Mouse (Mus musculus): ENCODE measurements around the gene Zranb3. TPM values are rescaled to one million over a fixed set of nuclear protein-coding genes. Genes with fewer than 3 reads are reported as not detected.

The Zranb3 gene
- polyA plus RNA-seq, 1 experiment from 2014 or later, result 1.3 TPM

- Histone ChIP-seq H3K36me3 (replicated peaks; ENCODE audit: insufficient read depth, low read length) (no peaks in the 10 kb centered on the region), H3K27ac (ENCODE audit: low read depth) (no peak overlapping the region), H3K9ac (replicated peaks) (no peak overlapping the region), H3K9me3 (ENCODE audit: low read length) (no peaks in the 10 kb centered on the region), H3K4me1 (ENCODE audit: insufficient read depth) (no peaks in the 10 kb centered on the region), H3K27me3 (ENCODE audit: insufficient read depth, low read length) (no peaks in the 10 kb centered on the region), H3K4me2 (ENCODE audit: low read depth, low read length) (no peak overlapping the region), H3K4me3 (ENCODE audit: low read depth, low read length) (no peak overlapping the region)
- DNase-seq, result no peak
- no peak for ATAC-seq
- 72% methylated on average over 1 of the region's 1 CpGs for WGBS (ENCODE audit: insufficient replicate concordance)
- TF ChIP-seq EP300 (IDR thresholded peaks at IDR 0.05; ENCODE audit: low read depth), result no peak
- TF ChIP-seq CTCF (IDR thresholded peaks at IDR 0.05; ENCODE audit: low read depth), result no peak
These were observed 124.7 kb downstream of the Zranb3 start for GRCm38 (mm10) chr1:127978125-127978524.

- H3K27me3 ChIP-seq (ENCODE audit: insufficient read depth, low read length), result no peaks in the 10 kb centered on the region
- no peaks in the 10 kb centered on the region for H3K9me3 ChIP-seq (ENCODE audit: low read length)
- DNase-seq (no peak), ATAC-seq (no peak)
- no peaks in the 10 kb centered on the region for H3K36me3 ChIP-seq (replicated peaks; ENCODE audit: insufficient read depth, low read length)
- H3K4me1 ChIP-seq (ENCODE audit: insufficient read depth), result no peaks in the 10 kb centered on the region
- no peak overlapping the region for H3K27ac ChIP-seq (ENCODE audit: low read depth)
- TF ChIP-seq CTCF (IDR thresholded peaks at IDR 0.05; ENCODE audit: low read depth) (no peak), EP300 (IDR thresholded peaks at IDR 0.05; ENCODE audit: low read depth) (no peak)
- H3K4me3 ChIP-seq (ENCODE audit: low read depth, low read length), result no peak overlapping the region
- 77% methylated on average over 6 of the region's 6 CpGs for WGBS (ENCODE audit: insufficient replicate concordance)
- H3K9ac ChIP-seq (replicated peaks), result no peak overlapping the region
- H3K4me2 ChIP-seq (ENCODE audit: low read depth, low read length), result no peak overlapping the region
These were observed 126.7 kb downstream of the Zranb3 start for GRCm38 (mm10) chr1:127976106-127976505.

GRCm38 (mm10) chr1:127975676-127976075, 127.2 kb downstream of the Zranb3 start:
- no peaks in the 10 kb centered on the region for H3K4me1 ChIP-seq (ENCODE audit: insufficient read depth)
- H3K9me3 ChIP-seq (ENCODE audit: low read length), result no peaks in the 10 kb centered on the region
- no peak overlapping the region for H3K4me3 ChIP-seq (ENCODE audit: low read depth, low read length)
- DNase-seq (no peak), ATAC-seq (no peak)
- H3K4me2 ChIP-seq (ENCODE audit: low read depth, low read length), result no peak overlapping the region
- 72% methylated on average over 2 of the region's 2 CpGs for whole genome bisulfite sequencing (ENCODE audit: insufficient replicate concordance)
- H3K27ac ChIP-seq (ENCODE audit: low read depth), result no peak overlapping the region
- no peak overlapping the region for H3K9ac ChIP-seq (replicated peaks)
- TF ChIP-seq CTCF (IDR thresholded peaks at IDR 0.05; ENCODE audit: low read depth), result no peak
- TF ChIP-seq EP300 (IDR thresholded peaks at IDR 0.05; ENCODE audit: low read depth), result no peak
- H3K27me3 ChIP-seq (ENCODE audit: insufficient read depth, low read length), result no peaks in the 10 kb centered on the region
- no peaks in the 10 kb centered on the region for H3K36me3 ChIP-seq (replicated peaks; ENCODE audit: insufficient read depth, low read length)

- Histone ChIP-seq H3K27me3 (ENCODE audit: insufficient read depth, low read length) (no peaks in the 10 kb centered on the region), H3K4me3 (ENCODE audit: low read depth, low read length) (no peak overlapping the region), H3K4me1 (ENCODE audit: insufficient read depth) (no peaks in the 10 kb centered on the region), H3K9me3 (ENCODE audit: low read length) (no peaks in the 10 kb centered on the region), H3K4me2 (ENCODE audit: low read depth, low read length) (no peak overlapping the region), H3K9ac (replicated peaks) (no peak overlapping the region), H3K27ac (ENCODE audit: low read depth) (no peak overlapping the region), H3K36me3 (replicated peaks; ENCODE audit: insufficient read depth, low read length) (no peaks in the 10 kb centered on the region)
- DNase-seq (no peak), ATAC-seq (no peak)
- TF ChIP-seq CTCF (IDR thresholded peaks at IDR 0.05; ENCODE audit: low read depth) (no peak), EP300 (IDR thresholded peaks at IDR 0.05; ENCODE audit: low read depth) (no peak)
- 86% methylated on average over 4 of the region's 4 CpGs for WGBS (ENCODE audit: insufficient replicate concordance)
These were observed 128.8 kb downstream of the Zranb3 start for GRCm38 (mm10) chr1:127974082-127974481.

GRCm38 (mm10) chr1:127970870-127971269, 132.0 kb downstream of the Zranb3 start:
- Histone ChIP-seq H3K27me3 (ENCODE audit: insufficient read depth, low read length) (no peaks in the 10 kb centered on the region), H3K4me1 (ENCODE audit: insufficient read depth) (no peaks in the 10 kb centered on the region), H3K4me3 (ENCODE audit: low read depth, low read length) (no peak overlapping the region), H3K9ac (replicated peaks) (no peak overlapping the region), H3K9me3 (ENCODE audit: low read length) (no peaks in the 10 kb centered on the region), H3K36me3 (replicated peaks; ENCODE audit: insufficient read depth, low read length) (no peaks in the 10 kb centered on the region), H3K27ac (ENCODE audit: low read depth) (no peak overlapping the region), H3K4me2 (ENCODE audit: low read depth, low read length) (no peak overlapping the region)
- 78% methylated on average over 4 of the region's 4 CpGs for WGBS (ENCODE audit: insufficient replicate concordance)
- TF ChIP-seq EP300 (IDR thresholded peaks at IDR 0.05; ENCODE audit: low read depth) (no peak), CTCF (IDR thresholded peaks at IDR 0.05; ENCODE audit: low read depth) (no peak)
- ATAC-seq (no peak), DNase-seq (no peak)

- WGBS (ENCODE audit: insufficient replicate concordance), result 78% methylated on average over 3 of the region's 3 CpGs
- Histone ChIP-seq H3K4me3 (ENCODE audit: low read depth, low read length) (no peak overlapping the region), H3K36me3 (replicated peaks; ENCODE audit: insufficient read depth, low read length) (peaks cover 2% of the 10 kb centered on the region; the same call in 1 of the 2 replicates), H3K27me3 (ENCODE audit: insufficient read depth, low read length) (no peaks in the 10 kb centered on the region), H3K9ac (replicated peaks) (no peak overlapping the region), H3K4me1 (ENCODE audit: insufficient read depth) (no peaks in the 10 kb centered on the region), H3K9me3 (ENCODE audit: low read length) (no peaks in the 10 kb centered on the region), H3K27ac (ENCODE audit: low read depth) (no peak overlapping the region), H3K4me2 (ENCODE audit: low read depth, low read length) (no peak overlapping the region)
- TF ChIP-seq EP300 (IDR thresholded peaks at IDR 0.05; ENCODE audit: low read depth) (no peak), CTCF (IDR thresholded peaks at IDR 0.05; ENCODE audit: low read depth) (no peak)
- ATAC-seq (no peak), DNase-seq (no peak)
These were observed 139.5 kb downstream of the Zranb3 start for GRCm38 (mm10) chr1:127963326-127963725.

- Histone ChIP-seq H3K4me2 (ENCODE audit: low read depth, low read length) (no peak overlapping the region), H3K4me3 (ENCODE audit: low read depth, low read length) (no peak overlapping the region), H3K27ac (ENCODE audit: low read depth) (no peak overlapping the region), H3K9me3 (ENCODE audit: low read length) (no peaks in the 10 kb centered on the region), H3K9ac (replicated peaks) (no peak overlapping the region), H3K27me3 (ENCODE audit: insufficient read depth, low read length) (no peaks in the 10 kb centered on the region), H3K4me1 (ENCODE audit: insufficient read depth) (no peaks in the 10 kb centered on the region), H3K36me3 (replicated peaks; ENCODE audit: insufficient read depth, low read length) (peaks cover 2% of the 10 kb centered on the region; the same call in 1 of the 2 replicates)
- ATAC-seq, result no peak
- TF ChIP-seq EP300 (IDR thresholded peaks at IDR 0.05; ENCODE audit: low read depth), result no peak
- no peak for TF ChIP-seq CTCF (IDR thresholded peaks at IDR 0.05; ENCODE audit: low read depth)
- WGBS (ENCODE audit: insufficient replicate concordance), result 79% methylated on average over 1 of the region's 1 CpGs
- no peak for DNase-seq
These were observed 141.7 kb downstream of the Zranb3 start for GRCm38 (mm10) chr1:127961140-127961539.

Data from liver, postnatal 0 days (tissue).